Mouse (Mus musculus) left cerebral cortex, adult 9 months (tissue): ENCODE measurements at regions not wholly inside any gene's neighbourhood (a gene's known extent, or its start where the extent isn't known, plus 50 kb on each side); places are given as distances from the start of the nearest gene placed in this dataset.

Experiments used
- DNase-seq, 2 experiments: peaks; one replicate each; pipeline ENCODE4 v3.0.0; 2022; ENCODE audit warnings: low spot score in 2 of 2

GRCm38 (mm10) chr6:98178005-98178404 is 164.5 kb downstream of the Gm765 start:
- DNase-seq = no peak

- no peak for DNase-seq
These were observed 193.3 kb downstream of the Gm765 start for GRCm38 (mm10) chr6:98149043-98149813.

- DNase-seq = no peak
These were observed 194.7 kb downstream of the Gm765 start for GRCm38 (mm10) chr6:98147855-98148254.

GRCm38 (mm10) chr6:98132931-98133330 is 209.6 kb downstream of the Gm765 start:
- DNase-seq = peak; percentile 32 to 73

GRCm38 (mm10) chr6:98125434-98125833 is 217.1 kb downstream of the Gm765 start:
- no peak for DNase-seq

- no peak for DNase-seq
These were observed 224.0 kb downstream of the Gm765 start for GRCm38 (mm10) chr6:98118355-98119150.

GRCm38 (mm10) chr6:98114327-98115134 is 228.0 kb downstream of the Gm765 start:
- no peak for DNase-seq

GRCm38 (mm10) chr6:98113708-98114107 is 228.8 kb downstream of the Gm765 start:
- DNase-seq = no peak

GRCm38 (mm10) chr6:98112495-98113115 is 229.9 kb downstream of the Gm765 start:
- DNase-seq = no peak

GRCm38 (mm10) chr6:98107123-98107522 is 235.4 kb downstream of the Gm765 start:
- no peak for DNase-seq

GRCm38 (mm10) chr6:98105280-98106090 is 237.1 kb downstream of the Gm765 start:
- DNase-seq = peak; percentile 30 to 94

- no peak for DNase-seq
These were observed 238.1 kb downstream of the Gm765 start for GRCm38 (mm10) chr6:98104432-98104831.

GRCm38 (mm10) chr6:98101023-98101422 is 241.5 kb downstream of the Gm765 start:
- DNase-seq = no peak

- no peak for DNase-seq
These were observed 243.4 kb downstream of the Gm765 start for GRCm38 (mm10) chr6:98099126-98099525.

- DNase-seq = no peak
These were observed 247.3 kb downstream of the Gm765 start for GRCm38 (mm10) chr6:98095243-98095642.

- peak in 1 of 2 experiments; percentile 63 for DNase-seq
These were observed 253.4 kb downstream of the Gm765 start for GRCm38 (mm10) chr6:98089185-98089584.

GRCm38 (mm10) chr6:98080076-98080475 is 262.5 kb downstream of the Gm765 start:
- no peak for DNase-seq
